Mouse (Mus musculus) MEL (cell line): ENCODE results near the gene Polrmt.

Experiments
- CHD2 ChIP-seq: IDR thresholded peaks from 2 replicates; pipeline ENCODE4 v1.6.1; 2011; ENCODE audit warnings: low read length, improper control_type of control experiment
- MAFK ChIP-seq: IDR thresholded peaks from 2 replicates; pipeline ENCODE4 v1.6.1; 2011; ENCODE audit warnings: low read depth, mild to moderate bottlenecking, low read length, improper control_type of control experiment, borderline replicate concordance
- MAX ChIP-seq: IDR thresholded peaks from 2 replicates; pipeline ENCODE4 v1.6.1; 2011; ENCODE audit warnings: low read length, improper control_type of control experiment

GRCm38 (mm10) chr10:79765228-79765745 lies 18.9 kb upstream of the Polrmt start:
- TF ChIP-seq MAFK (no peak), MAX (no peak), CHD2 (no peak)
